Mouse (Mus musculus): Measurements from ENCODE around the gene Mkln1.

Gene Mkln1

GRCm38 (mm10) chr6:31518338-31518698, 119.8 kb downstream of the Mkln1 start:
- peak in 1 of 2 experiments; percentile 16 for DNase-seq

DNA sequence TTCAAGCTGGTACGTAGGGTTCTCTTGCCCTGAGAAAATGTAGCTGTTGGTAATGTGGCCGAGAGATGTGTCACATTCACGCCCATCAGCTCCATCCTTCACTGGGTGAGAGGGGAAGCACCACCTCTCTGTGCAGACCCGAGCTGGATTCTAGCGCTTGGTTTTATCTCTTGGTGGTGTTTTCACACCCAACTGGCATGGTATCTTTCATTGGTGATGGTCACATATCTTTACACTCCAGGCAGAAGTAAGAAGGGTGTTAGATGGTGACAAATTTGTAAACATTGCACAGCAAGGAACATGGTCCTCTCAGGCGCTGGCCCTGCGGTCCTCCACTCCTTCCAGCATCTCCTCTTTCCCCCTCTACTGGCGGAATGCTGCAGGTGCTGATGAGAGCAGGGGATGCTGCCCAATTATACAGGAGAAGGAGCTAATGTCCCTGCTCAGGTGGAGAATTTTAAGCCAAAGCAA, 120.5 kb downstream of the Mkln1 start:
- DNase-seq = peak; percentile 40 to 72

DNA sequence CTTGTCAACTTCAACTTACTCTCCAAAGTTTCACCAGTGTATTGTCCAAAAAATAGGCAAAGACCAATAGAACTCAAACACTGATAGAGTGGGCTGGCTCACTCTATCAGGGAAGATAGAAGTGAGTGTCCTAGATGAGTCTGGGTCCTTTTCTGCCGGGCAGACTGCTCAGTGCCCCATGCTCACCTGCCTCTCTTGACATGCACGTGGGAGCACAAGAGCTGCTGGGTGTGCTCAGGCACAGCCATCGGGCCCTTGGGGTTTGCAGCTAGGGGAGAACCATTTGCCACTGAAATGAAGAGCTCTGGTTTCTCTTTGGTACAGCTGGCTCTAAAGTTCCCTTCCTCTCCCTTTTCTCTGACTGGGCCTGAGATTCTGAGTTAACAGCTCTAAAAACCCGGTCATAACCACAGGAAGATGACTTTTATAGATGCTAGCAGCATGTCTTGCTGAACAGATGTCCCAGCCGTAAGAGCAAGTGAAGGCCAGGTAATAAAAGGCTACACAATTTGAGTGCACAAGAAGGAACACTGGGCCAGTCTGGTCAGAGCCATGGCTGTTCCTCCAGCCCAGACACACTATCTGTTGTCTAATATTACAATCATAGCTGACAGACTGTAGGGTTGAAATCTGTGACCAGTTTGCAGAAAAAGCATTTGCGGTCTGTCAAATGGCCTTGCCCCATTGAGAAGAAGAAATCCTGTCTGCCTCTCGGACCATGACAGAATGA, 122.1 kb downstream of the Mkln1 start:
- DNase-seq = peak in 1 of 2 experiments; percentile 10

DNA sequence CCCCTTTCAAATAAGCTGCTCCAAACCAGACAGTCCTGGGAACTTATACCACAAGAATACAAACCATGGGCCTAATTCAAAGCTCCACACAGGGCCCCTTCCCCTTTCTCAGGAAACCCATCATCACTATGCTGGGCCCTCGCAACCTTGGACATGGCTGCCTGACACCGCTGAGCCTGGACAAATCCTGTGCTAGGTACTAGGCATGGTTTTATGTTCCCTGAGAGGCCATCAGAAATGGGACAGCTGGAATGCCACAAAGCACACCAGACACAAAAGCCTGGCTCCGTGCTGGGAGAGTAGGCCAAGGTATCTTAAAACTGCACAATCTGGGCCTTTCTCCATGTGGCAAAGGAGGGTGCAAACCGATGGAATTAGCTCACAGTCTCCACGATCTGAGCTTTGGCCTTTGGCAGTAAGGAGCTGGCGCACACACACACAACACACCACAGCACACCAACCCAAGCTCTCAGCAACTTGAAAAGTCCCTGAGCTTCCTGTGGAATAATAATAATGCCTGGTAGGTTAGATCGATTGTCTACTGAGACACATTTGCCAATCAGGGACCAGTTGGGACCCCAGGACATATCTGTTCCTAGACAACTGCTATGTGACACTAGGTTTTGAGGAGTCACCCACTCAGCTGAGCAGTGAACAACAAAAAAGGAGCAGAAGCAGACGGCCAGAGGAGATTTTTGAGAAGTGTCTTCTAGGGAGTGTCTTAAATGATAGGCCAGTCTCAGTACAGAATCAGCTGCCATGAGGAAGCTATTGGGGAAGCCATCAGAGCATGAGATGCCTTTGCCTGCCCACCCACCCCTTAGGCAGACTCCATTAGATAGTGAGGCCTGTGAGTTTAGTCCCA, 123.2 kb downstream of the Mkln1 start:
- DNase-seq = no peak

DNA sequence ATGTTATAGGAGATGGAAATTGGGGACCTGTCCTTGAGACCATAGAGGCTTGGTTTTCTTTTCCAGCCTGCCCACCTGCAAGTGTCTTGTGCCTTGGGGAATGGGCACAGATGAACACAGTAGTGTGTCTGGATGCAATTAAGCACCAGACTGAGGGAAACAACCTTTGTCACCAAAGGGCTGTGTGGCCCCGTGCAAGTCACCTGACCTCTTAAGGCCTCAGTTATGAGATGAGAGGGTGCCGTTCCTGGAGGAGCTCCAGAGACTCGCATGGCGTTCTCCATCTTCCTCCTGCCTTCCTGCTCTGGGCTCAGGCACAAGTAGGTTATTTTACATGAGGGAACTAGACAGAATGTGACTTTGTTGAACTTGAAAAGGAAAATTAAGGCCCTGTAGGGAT, 123.9 kb downstream of the Mkln1 start:
- DNase-seq = no peak

- peak in 1 of 2 experiments; percentile 13 for DNase-seq
Observed at GRCm38 (mm10) chr6:31523039-31523438, 124.5 kb downstream of the Mkln1 start.

DNA sequence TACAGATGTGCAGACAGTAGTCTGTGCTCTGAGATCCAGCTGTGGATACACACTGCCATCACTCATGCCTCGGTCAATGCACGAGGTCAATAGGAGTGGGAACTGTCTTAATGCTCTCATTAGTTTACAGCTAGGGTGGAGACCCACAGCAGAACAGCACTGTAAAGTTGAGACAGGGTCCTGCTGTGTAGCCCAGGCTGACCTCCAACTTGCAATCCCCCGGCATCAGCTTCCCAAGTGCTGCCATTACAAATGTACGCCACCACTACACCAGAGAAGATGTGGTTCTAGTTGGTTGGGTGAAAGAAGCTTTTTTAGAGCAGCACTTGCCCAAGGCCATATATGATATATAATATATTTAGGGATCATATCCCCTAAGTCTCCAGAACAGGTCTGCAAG, 125.1 kb downstream of the Mkln1 start:
- DNase-seq = no peak

DNA sequence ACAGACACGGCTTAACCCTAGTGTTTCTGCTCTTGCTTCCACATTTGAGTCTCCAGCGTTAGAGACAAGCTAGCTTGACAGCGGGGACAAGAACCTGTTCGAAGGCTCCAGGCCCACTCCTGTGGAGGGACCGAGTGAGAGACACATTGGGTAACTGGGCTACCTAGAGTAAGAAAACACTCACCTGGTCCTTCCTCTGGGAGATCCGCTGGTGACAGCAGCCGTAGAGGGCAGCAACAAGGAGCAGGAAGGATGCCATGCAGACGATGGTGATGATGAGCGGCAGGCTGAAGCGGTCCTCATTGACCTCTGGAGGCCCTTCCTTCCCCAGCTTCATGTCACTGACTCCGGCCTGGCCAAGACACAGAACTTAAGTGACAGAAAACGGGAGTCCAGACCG, 125.6 kb downstream of the Mkln1 start:
- DNase-seq = no peak

DNA sequence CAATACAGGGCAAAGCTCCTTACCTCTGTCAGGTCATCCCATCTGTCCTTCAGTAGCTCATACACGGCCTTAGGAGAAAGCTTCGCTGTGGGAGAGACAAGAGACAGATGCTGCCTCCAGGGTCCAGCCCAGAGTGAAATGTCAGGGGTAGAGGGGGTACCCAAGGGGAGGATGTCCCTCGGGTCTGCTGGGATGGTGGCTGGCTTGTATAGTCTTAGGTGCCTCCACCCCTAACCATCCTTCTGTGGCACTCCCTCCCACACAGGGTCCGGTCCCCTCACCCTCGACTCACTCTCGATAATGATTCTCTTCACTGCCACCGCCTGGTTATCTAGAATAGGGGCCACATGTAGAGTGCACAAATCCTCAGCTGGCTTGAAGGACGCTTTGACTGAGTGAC, 126.1 kb downstream of the Mkln1 start:
- DNase-seq = no peak

DNA sequence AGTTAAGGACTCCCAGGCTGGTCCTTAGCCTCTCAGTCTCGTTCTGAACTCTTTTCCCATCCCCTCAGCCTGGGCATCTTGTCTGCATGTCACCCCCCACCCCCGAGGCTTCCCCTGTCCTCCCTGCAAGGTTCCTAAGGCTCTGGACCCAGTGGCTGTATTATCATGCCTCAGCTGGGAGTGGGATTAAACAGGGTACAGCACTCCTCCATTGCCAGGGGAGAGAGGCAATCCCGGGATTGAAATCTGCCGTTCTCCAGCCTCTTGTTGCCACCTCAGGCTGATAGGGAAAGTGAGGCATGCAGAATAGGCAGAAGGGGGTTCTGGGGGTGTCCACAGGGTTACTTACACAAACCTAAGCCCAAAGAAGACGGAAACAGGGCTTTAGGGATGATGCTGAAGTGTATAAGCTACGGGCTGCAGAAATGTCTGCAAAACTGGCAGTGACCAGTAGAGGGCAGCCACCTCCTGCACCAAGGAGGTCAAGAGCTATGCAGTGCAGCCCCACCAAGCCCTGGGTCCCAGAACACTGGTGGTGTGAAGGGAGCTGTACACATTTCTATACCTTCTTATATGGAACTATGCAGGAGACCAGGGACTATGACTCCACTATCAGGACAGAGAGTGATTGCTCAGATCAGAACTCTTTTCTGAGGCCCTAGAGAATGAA, 126.8 kb downstream of the Mkln1 start:
- peak; percentile 75 to 82 for DNase-seq

DNA sequence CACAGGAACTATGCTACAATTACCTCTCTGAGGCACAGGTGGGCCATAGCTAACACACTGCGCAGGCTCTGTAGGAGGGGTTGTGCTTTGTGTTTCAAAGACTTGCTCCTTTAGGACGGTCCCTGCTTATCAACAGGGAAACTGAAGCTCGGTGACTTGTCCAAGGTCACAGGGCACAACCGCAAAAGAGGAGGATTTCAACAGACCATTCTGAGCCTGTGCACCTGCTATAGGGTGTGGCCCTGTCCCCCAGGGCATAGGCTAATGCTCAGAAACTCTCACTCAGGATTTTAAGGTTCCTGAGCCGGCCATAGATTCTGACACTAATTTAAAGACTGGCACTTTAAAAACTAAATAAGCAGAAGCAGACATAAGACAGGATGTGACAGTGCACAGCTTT, 128.4 kb downstream of the Mkln1 start:
- DNase-seq = no peak

GRCm38 (mm10) chr6:31527897-31528296, 129.4 kb downstream of the Mkln1 start:
- peak; percentile 44 to 72 for DNase-seq

GRCm38 (mm10) chr6:31528339-31528738, 129.8 kb downstream of the Mkln1 start:
- DNase-seq = peak in 1 of 2 experiments; percentile 15

GRCm38 (mm10) chr6:31531880-31532279, 133.3 kb downstream of the Mkln1 start:
- no peak for DNase-seq

GRCm38 (mm10) chr6:31534705-31535104, 136.2 kb downstream of the Mkln1 start:
- no peak for DNase-seq

DNA sequence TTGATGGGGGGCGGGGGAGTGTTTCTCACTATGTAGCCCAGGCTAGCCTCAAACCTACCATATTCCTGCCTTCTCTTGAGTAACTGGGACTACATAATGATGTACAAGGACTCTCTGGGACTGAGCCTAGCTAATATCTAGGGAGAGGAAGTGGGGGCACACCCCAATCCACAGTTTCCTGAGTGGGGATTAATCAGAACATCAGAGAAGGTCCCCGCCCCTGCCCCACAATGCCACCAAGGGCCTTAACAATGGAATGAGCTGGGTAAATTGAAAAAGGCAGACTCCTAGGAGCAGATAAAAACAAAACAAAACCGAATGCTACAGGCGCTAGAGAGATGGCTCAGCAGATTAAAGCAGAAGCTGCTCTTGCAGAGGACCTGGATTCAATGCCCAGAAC, 138.7 kb downstream of the Mkln1 start:
- DNase-seq = no peak

GRCm38 (mm10) chr6:31538112-31538511, 139.6 kb downstream of the Mkln1 start:
- no peak for DNase-seq

DNA sequence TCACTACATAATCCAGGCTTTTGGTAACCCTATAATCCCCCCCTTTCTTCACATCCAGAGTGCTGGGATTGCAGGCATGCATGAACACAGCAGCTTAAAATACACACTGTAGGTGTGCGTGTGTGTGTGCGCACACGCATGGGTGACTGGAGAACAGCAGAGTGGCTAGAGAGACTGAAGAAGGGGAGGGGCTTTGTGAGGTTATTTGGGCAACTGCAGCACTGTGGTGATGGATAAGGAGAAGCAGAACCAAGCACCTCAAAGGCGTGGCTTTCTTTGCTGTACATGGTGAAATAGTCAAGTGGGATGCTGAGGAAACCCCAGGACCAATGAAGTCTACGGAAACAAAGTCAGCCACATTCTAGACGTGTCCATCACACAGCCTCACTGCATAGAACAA, 141.5 kb downstream of the Mkln1 start:
- no peak for DNase-seq

DNA sequence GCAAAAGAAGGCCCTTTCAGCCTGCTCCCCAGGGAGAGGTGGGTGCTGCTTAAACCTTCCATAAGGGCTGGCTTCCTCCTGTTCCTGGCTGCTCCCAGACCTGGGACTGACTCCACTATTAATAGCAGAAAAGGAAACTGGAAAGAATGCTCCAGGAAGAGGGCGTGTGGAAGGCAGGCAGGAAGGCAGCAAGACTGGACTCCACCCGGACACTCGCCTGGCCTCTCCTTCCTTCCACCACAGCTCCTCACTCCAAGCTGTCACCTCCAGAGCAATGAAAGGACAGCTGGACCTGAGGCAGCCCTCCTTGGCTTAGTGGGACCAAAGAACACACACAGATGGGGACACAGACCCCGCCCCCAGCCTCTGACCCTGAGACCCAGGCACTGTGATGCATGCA, 145.8 kb downstream of the Mkln1 start:
- DNase-seq = no peak

DNA sequence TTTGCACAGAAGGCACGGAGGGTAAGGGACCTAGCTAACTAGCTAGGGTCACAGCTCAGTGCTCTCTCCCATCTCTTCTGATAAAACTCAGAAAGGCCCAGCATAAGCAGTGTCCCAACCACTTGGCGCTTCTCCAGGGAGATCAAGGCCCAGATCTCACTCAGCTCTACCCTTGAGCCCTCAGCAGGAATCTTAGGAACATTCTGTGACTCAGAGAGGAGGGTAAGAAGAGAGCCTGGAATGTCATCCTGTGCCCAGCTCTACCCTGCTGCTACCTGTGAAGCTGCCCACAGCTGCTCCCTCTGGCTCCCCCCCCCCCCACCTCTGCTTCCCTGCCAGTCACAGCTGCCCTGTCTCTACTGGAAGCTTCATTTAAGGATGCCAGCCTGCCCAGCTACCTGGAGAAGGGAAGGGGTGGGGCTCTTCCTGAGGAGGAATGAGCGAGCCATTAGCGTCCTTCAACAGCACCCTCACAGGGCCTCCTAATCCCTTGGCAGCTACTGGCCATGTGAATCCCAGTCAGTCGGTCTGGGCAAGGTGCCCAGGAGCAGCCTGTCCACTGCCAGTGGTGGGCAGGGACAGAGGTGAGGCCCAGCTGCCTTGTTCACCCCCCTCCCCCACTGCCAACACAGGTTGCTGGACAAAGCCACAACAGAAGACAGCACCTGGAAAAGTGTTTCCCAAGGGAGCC, 151.0 kb downstream of the Mkln1 start:
- DNase-seq = peak; percentile 42 to 60

DNA sequence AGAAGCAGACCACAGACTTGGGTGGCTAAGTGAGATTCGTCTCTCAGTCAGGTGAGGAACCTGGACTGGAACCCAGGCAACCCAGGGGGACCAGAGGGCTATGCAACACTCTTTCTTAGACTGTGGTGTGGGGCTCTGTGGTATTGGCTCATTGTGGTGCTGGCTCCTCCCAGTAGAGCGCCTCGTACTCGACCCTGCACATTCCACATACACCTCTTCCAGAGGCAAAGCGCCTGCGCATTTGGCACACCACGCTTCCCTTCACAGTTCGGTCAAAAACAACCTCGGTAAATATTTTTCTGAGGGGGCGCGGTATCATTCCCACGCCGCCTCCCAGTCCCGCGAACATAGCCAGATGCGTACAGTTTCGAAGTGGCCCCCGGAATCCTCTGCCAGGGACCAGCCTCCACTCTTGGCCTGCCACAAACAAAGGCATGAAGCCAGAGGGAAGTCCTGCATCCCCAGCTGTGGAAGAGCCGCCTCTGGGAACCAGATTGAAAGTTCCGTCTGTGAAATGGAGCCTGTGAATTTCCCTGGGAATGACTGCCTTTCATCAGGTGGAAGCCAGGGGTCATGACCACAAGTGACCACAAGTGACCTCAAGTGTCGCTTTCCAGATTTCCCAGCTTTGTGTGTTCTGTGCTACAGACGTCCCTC, 152.5 kb downstream of the Mkln1 start:
- no peak for DNase-seq

GRCm38 (mm10) chr6:31556460-31557100, 158.0 kb downstream of the Mkln1 start:
- no peak for DNase-seq
